Mouse (Mus musculus): ENCODE results near the gene Fgfr2. TPM values are rescaled to one million over a fixed set of nuclear protein-coding genes. Genes with fewer than 3 reads are reported as not detected.

Gene Fgfr2
- polyA plus RNA-seq, 1 experiment = 1.7 TPM

GRCm38 (mm10) chr7:130211411-130211810 lies 2911.7 kb downstream of the Fgfr2 start:
- no peak overlapping the region for H3K4me3 ChIP-seq (ENCODE audit: insufficient read depth, poor library complexity, severe bottlenecking)
- no peaks in the 10 kb centered on the region for H3K36me3 ChIP-seq (ENCODE audit: control insufficient read depth, insufficient read depth)
- no peaks in the 10 kb centered on the region for H3K79me3 ChIP-seq (ENCODE audit: low read depth)
- TF ChIP-seq FOSL1 (IDR thresholded peaks at IDR 0.05; ENCODE audit: insufficient read depth, low read length, poor library complexity, severe bottlenecking) = no peak
- TF ChIP-seq CTCF (IDR thresholded peaks at IDR 0.05; ENCODE audit: control insufficient read depth, insufficient read depth, insufficient read length) = no peak
- no peak for TF ChIP-seq CEBPB (IDR thresholded peaks at IDR 0.05; ENCODE audit: low read depth)
- no peak for TF ChIP-seq MYOD1 (IDR thresholded peaks at IDR 0.05; ENCODE audit: control insufficient read depth, insufficient read length, low read depth)
- TF ChIP-seq MYOG (IDR thresholded peaks at IDR 0.05; ENCODE audit: control insufficient read depth, extremely low read depth, insufficient read length) = no peak
- TF ChIP-seq USF1 (IDR thresholded peaks at IDR 0.05; ENCODE audit: low read depth) = no peak
- no peak for TF ChIP-seq MAX (IDR thresholded peaks at IDR 0.05)
- no peaks in the 10 kb centered on the region for H3K79me2 ChIP-seq (ENCODE audit: control insufficient read depth, insufficient read depth)
- H3K27me3 ChIP-seq (ENCODE audit: control insufficient read depth, insufficient read depth, insufficient read length) = no peaks in the 10 kb centered on the region
- H3ac ChIP-seq (ENCODE audit: control insufficient read depth, insufficient read length, low read depth) = no peak overlapping the region

- H3K4me3 ChIP-seq (ENCODE audit: insufficient read depth, poor library complexity, severe bottlenecking) = no peak overlapping the region
- no peaks in the 10 kb centered on the region for H3K79me2 ChIP-seq (ENCODE audit: control insufficient read depth, insufficient read depth)
- H3K27me3 ChIP-seq (ENCODE audit: control insufficient read depth, insufficient read depth, insufficient read length) = no peaks in the 10 kb centered on the region
- TF ChIP-seq USF1 (IDR thresholded peaks at IDR 0.05; ENCODE audit: low read depth) (no peak), FOSL1 (IDR thresholded peaks at IDR 0.05; ENCODE audit: insufficient read depth, low read length, poor library complexity, severe bottlenecking) (no peak), MYOG (IDR thresholded peaks at IDR 0.05; ENCODE audit: control insufficient read depth, extremely low read depth, insufficient read length) (no peak), CEBPB (IDR thresholded peaks at IDR 0.05; ENCODE audit: low read depth) (no peak), MYOD1 (IDR thresholded peaks at IDR 0.05; ENCODE audit: control insufficient read depth, insufficient read length, low read depth) (no peak), MAX (IDR thresholded peaks at IDR 0.05) (no peak)
- no peaks in the 10 kb centered on the region for H3K36me3 ChIP-seq (ENCODE audit: control insufficient read depth, insufficient read depth)
- no peaks in the 10 kb centered on the region for H3K79me3 ChIP-seq (ENCODE audit: low read depth)
- H3ac ChIP-seq (ENCODE audit: control insufficient read depth, insufficient read length, low read depth) = no peak overlapping the region
These were observed 2914.5 kb downstream of the Fgfr2 start for GRCm38 (mm10) chr7:130208601-130209000.

GRCm38 (mm10) chr7:130206181-130206582 lies 2917.0 kb downstream of the Fgfr2 start:
- H3ac ChIP-seq (ENCODE audit: control insufficient read depth, insufficient read length, low read depth) = no peak overlapping the region
- TF ChIP-seq MYOG (IDR thresholded peaks at IDR 0.05; ENCODE audit: control insufficient read depth, extremely low read depth, insufficient read length) = no peak
- TF ChIP-seq MAX (IDR thresholded peaks at IDR 0.05) = no peak
- TF ChIP-seq CEBPB (IDR thresholded peaks at IDR 0.05; ENCODE audit: low read depth) = no peak
- no peak for TF ChIP-seq USF1 (IDR thresholded peaks at IDR 0.05; ENCODE audit: low read depth)
- no peak for TF ChIP-seq CTCF (IDR thresholded peaks at IDR 0.05; ENCODE audit: control insufficient read depth, insufficient read depth, insufficient read length)
- H3K4me3 ChIP-seq (ENCODE audit: insufficient read depth, poor library complexity, severe bottlenecking) = no peak overlapping the region
- no peaks in the 10 kb centered on the region for H3K36me3 ChIP-seq (ENCODE audit: control insufficient read depth, insufficient read depth)
- no peaks in the 10 kb centered on the region for H3K79me3 ChIP-seq (ENCODE audit: low read depth)
- no peaks in the 10 kb centered on the region for H3K27me3 ChIP-seq (ENCODE audit: control insufficient read depth, insufficient read depth, insufficient read length)
- no peaks in the 10 kb centered on the region for H3K79me2 ChIP-seq (ENCODE audit: control insufficient read depth, insufficient read depth)

- Histone ChIP-seq H3K27me3 (ENCODE audit: control insufficient read depth, insufficient read depth, insufficient read length) (no peaks in the 10 kb centered on the region), H3ac (ENCODE audit: control insufficient read depth, insufficient read length, low read depth) (no peak overlapping the region), H3K79me2 (ENCODE audit: control insufficient read depth, insufficient read depth) (no peaks in the 10 kb centered on the region), H3K79me3 (ENCODE audit: low read depth) (no peaks in the 10 kb centered on the region), H3K4me3 (ENCODE audit: insufficient read depth, poor library complexity, severe bottlenecking) (no peak overlapping the region), H3K36me3 (ENCODE audit: control insufficient read depth, insufficient read depth) (no peaks in the 10 kb centered on the region)
- TF ChIP-seq MYOG (IDR thresholded peaks at IDR 0.05; ENCODE audit: control insufficient read depth, extremely low read depth, insufficient read length) (no peak), FOSL1 (IDR thresholded peaks at IDR 0.05; ENCODE audit: insufficient read depth, low read length, poor library complexity, severe bottlenecking) (no peak), CTCF (IDR thresholded peaks at IDR 0.05; ENCODE audit: control insufficient read depth, insufficient read depth, insufficient read length) (no peak), CEBPB (IDR thresholded peaks at IDR 0.05; ENCODE audit: low read depth) (no peak), MYOD1 (IDR thresholded peaks at IDR 0.05; ENCODE audit: control insufficient read depth, insufficient read length, low read depth) (no peak), MAX (IDR thresholded peaks at IDR 0.05) (no peak), USF1 (IDR thresholded peaks at IDR 0.05; ENCODE audit: low read depth) (no peak)
These were observed 2918.0 kb downstream of the Fgfr2 start for GRCm38 (mm10) chr7:130205140-130205539.

GRCm38 (mm10) chr7:130201020-130201419 lies 2922.1 kb downstream of the Fgfr2 start:
- Histone ChIP-seq H3K27me3 (ENCODE audit: control insufficient read depth, insufficient read depth, insufficient read length) (no peaks in the 10 kb centered on the region), H3ac (ENCODE audit: control insufficient read depth, insufficient read length, low read depth) (no peak overlapping the region), H3K79me2 (ENCODE audit: control insufficient read depth, insufficient read depth) (no peaks in the 10 kb centered on the region), H3K79me3 (ENCODE audit: low read depth) (no peaks in the 10 kb centered on the region), H3K36me3 (ENCODE audit: control insufficient read depth, insufficient read depth) (no peaks in the 10 kb centered on the region), H3K4me3 (ENCODE audit: insufficient read depth, poor library complexity, severe bottlenecking) (no peak overlapping the region)
- TF ChIP-seq MYOD1 (IDR thresholded peaks at IDR 0.05; ENCODE audit: control insufficient read depth, insufficient read length, low read depth) (no peak), MAX (IDR thresholded peaks at IDR 0.05) (no peak), CTCF (IDR thresholded peaks at IDR 0.05; ENCODE audit: control insufficient read depth, insufficient read depth, insufficient read length) (no peak), CEBPB (IDR thresholded peaks at IDR 0.05; ENCODE audit: low read depth) (no peak), MYOG (IDR thresholded peaks at IDR 0.05; ENCODE audit: control insufficient read depth, extremely low read depth, insufficient read length) (no peak), FOSL1 (IDR thresholded peaks at IDR 0.05; ENCODE audit: insufficient read depth, low read length, poor library complexity, severe bottlenecking) (no peak), USF1 (IDR thresholded peaks at IDR 0.05; ENCODE audit: low read depth) (no peak)

GRCm38 (mm10) chr7:130199951-130200350 lies 2923.2 kb downstream of the Fgfr2 start:
- TF ChIP-seq MYOG (IDR thresholded peaks at IDR 0.05; ENCODE audit: control insufficient read depth, extremely low read depth, insufficient read length) (no peak), MAX (IDR thresholded peaks at IDR 0.05) (no peak), CTCF (IDR thresholded peaks at IDR 0.05; ENCODE audit: control insufficient read depth, insufficient read depth, insufficient read length) (no peak), FOSL1 (IDR thresholded peaks at IDR 0.05; ENCODE audit: insufficient read depth, low read length, poor library complexity, severe bottlenecking) (no peak), CEBPB (IDR thresholded peaks at IDR 0.05; ENCODE audit: low read depth) (no peak), MYOD1 (IDR thresholded peaks at IDR 0.05; ENCODE audit: control insufficient read depth, insufficient read length, low read depth) (no peak), USF1 (IDR thresholded peaks at IDR 0.05; ENCODE audit: low read depth) (no peak)
- Histone ChIP-seq H3K79me2 (ENCODE audit: control insufficient read depth, insufficient read depth) (no peaks in the 10 kb centered on the region), H3K79me3 (ENCODE audit: low read depth) (no peaks in the 10 kb centered on the region), H3K4me3 (ENCODE audit: insufficient read depth, poor library complexity, severe bottlenecking) (no peak overlapping the region), H3ac (ENCODE audit: control insufficient read depth, insufficient read length, low read depth) (no peak overlapping the region), H3K36me3 (ENCODE audit: control insufficient read depth, insufficient read depth) (no peaks in the 10 kb centered on the region), H3K27me3 (ENCODE audit: control insufficient read depth, insufficient read depth, insufficient read length) (no peaks in the 10 kb centered on the region)
